Mouse (Mus musculus) bone marrow, adult 2 months (tissue): Measurements from ENCODE around the gene Fam227a.

Experiments
- CTCF ChIP-seq: fragments of 200-500 bp; IDR thresholded peaks from 2 replicates; pipeline ENCODE4 v1.5.1; 2011; ENCODE audit warnings: low read length, control low read depth; ENCODE audit not compliant: control insufficient read depth, insufficient read depth
- POLR2A ChIP-seq: fragments of 200-500 bp; IDR thresholded peaks from 2 replicates; pipeline ENCODE4 v1.6.1; 2011; ENCODE audit warnings: low read depth, mild to moderate bottlenecking, control low read depth, low read length, borderline replicate concordance; ENCODE audit not compliant: control insufficient read depth

GRCm38 (mm10) chr15:79697558-79698187 lies 38.9 kb upstream of the Fam227a start:
- TF ChIP-seq CTCF (no peak), POLR2A (no peak)
